Mouse (Mus musculus) heart, adult 2 months (tissue): ENCODE measurements around the gene Cdc40.

Source experiments
- CTCF ChIP-seq: fragments of 200-600 bp; IDR thresholded peaks from 2 replicates; pipeline ENCODE4 v1.8.1; 2022; ENCODE audit warnings: antibody characterized with exemption, mild to moderate bottlenecking, moderate library complexity
- POLR2A ChIP-seq: fragments of 200-500 bp; IDR thresholded peaks from 2 replicates; pipeline ENCODE4 v1.6.1; 2011; ENCODE audit warnings: mild to moderate bottlenecking, low read depth, low read length, control low read depth; ENCODE audit not compliant: insufficient read depth

DNA sequence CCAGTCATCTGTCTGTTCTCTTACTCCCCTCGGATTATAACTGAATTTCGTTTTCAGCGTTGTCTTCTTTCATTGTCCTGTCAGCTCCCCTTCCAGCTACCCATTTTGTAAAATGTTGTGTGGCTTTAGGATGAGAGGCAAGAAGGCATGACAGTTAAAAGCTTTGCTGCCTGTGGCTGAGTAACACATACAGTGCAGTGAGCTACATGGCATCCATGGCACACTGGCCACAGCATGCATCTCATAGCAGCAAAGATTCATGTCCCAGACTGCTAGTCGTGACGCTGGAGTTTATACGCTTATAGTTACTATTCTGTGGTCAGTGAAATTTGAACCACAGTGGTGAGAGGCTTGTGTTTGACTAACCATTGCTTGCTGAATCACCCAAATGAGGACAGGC lies 36.4 kb upstream of the Cdc40 start:
- TF ChIP-seq POLR2A (no peak), CTCF (no peak)
